Mouse (Mus musculus) mesoderm, embryonic 11.5 days (tissue): ENCODE measurements at regions not wholly inside any gene's neighbourhood (a gene's known extent, or its start where the extent isn't known, plus 50 kb on each side); places are given as distances from the start of the nearest gene placed in this dataset.

Source experiments
- DNase-seq: peaks from one replicate; pipeline ENCODE4 v3.0.0-alpha.2; 2012; ENCODE audit warnings: low read depth, low spot score

GRCm38 (mm10) chr10:114083441-114083840, 718.7 kb downstream of the Trhde start:
- DNase-seq = no peak

DNA sequence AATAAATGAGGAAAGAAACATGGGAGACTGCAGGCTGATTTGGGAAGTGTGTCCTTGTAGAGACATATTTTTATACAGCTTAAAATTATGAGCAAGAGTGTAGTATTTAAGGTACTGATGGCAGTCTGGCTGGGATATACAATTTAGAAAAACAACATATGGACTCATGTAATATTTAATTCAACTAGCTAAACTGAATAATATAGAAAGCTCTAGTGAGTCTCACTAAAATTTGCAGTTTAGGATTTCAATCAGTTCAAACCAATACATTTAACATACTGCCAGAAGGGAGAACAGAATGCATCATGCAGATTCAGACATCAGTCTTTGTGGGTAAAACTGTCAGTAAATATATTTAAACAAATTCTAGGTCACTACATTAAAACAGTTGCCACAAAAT, 760.1 kb downstream of the Trhde start:
- no peak for DNase-seq

DNA sequence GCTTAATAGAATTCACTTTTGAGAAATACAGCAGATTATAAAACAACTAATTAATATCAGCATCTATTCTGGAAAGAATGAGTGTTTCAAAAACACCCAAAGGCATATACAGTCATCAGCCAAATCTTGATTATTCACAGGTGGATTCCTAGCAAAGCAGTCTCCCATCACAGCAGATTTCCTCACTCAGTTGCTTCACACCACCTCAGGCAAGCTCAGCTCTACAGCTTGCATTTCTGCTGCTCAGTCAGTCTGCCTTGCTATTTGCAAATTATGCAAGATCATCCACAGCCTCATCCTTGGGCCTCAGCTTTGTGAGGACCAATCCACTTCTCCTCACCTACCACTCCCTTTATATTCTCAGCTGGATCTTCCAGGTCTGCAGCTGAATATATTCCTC, 788.7 kb downstream of the Trhde start:
- no peak for DNase-seq

DNA sequence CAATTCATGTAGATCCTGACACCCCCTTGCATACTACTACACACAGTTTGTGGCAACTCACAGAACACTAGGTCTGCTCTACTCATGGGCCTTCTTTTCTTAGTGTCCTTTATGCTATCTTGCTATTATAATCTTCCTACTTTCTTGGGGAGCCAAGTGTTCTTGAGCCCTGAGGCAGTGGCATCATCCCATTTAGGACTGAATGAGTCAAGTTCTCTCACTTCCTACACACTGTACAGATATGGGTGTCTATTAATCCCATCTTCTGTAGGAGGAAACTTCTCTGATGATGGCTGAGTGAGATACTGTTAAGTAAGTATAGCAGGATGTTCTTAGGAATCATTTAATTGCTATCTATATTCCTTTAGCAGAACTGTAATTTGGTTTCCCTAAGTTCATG, 816.7 kb downstream of the Trhde start:
- DNase-seq = no peak

GRCm38 (mm10) chr10:113972826-113973225, 829.3 kb downstream of the Trhde start:
- no peak for DNase-seq

DNA sequence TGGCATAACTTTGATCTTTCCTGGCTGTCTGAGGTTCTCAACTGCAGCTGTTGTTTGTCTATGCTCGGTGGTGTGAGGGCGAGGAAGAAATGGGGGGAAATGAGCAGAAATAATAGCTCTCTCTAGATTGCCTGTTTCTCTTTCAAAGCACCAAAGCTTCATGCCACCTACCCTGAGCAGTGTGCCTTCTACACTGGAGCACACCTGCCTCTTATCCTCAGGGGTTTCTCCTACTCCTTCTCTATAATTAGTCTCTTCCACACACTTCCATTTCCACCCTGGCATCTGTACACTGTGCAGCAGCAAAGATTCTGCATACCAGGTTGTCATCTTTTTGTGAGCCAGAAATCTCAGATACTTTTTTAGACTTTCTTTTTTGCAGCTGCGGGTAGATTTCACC, 855.3 kb downstream of the Trhde start:
- peak; percentile 0 for DNase-seq

- no peak for DNase-seq
These were observed 862.6 kb downstream of the Trhde start for GRCm38 (mm10) chr10:113939524-113939923.

DNA sequence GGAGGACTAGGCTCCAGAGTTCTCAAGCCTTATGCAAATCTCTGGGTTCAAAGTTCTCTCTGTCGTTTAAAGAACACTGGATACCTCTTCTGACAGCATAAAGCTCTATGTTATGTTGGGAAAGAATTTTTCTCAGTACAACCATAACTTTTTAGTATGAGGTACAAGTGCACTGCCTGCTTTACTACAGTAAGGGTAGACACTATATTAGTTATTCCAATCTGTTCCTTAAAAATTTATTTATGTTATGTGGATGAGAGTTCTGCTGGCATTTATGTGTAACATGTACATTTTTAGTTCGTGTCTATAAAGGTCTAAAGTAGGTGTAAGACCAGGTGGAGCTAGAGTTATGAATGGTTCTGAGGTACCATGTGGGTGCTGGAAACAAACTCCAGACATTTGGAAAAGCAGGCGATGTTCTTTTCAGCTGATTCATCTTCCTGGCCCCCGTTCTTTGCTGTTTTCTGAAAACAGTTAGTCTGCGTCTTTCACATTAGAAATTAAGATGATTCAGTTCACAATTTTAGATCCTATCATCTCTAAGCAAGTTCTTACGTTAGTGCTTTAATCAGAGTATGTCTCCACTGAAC, 871.8 kb downstream of the Trhde start:
- DNase-seq = no peak

DNA sequence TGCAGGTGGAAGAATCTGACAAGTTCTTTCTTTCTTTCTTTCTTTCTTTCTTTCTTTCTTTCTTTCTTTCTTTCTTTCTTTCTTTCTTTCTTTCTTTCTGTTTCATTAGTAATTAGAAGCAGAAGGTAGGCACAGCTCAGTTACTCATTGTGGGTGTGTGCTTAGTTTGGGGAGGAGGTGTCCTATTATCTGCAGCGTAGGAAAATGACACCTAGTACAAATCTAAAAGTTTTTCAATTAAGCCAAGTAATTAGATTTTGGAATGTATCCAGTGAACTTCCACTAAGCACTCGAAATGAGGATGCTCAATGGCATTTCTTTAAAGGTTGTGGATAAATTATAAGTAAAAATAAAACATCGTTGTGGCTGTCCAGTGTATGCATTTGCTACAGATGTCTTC, 885.4 kb downstream of the Trhde start:
- DNase-seq = no peak

DNA sequence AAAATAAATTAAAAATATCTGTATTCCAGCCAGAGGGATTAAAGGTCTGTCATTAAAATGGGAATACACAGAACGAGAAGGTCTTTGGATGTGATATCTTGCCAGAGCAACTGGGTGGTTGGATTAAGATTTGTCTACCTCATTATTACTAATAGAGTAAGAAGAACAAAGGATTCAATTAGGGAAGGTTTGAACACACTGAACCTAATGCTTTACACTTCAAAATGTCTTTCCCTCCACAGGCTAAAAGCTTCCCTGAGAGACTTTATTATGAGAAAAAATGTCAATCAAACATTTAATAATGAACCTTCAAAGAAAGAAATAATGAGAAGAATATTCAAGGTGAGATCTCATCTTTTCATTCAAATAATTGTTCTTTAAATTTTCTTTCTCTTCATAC, 899.4 kb downstream of the Trhde start:
- DNase-seq = no peak

GRCm38 (mm10) chr10:113874419-113875161, 927.5 kb downstream of the Trhde start:
- peak; percentile 1 for DNase-seq

GRCm38 (mm10) chr10:113824596-113824995, 895.8 kb upstream of the Atxn7l3b start:
- no peak for DNase-seq
